Mouse (Mus musculus) liver, postnatal 0 days (tissue): ENCODE measurements around the gene Ptprj.

Experiments used
- CTCF ChIP-seq: sonication (generic); IDR thresholded peaks from 2 replicates; pipeline ENCODE4 v1.5.1; 2016; ENCODE audit warnings: antibody characterized with exemption, low read depth
- EP300 ChIP-seq: IDR thresholded peaks from 2 replicates; pipeline ENCODE4 v1.6.1; 2016; ENCODE audit warnings: antibody characterized with exemption, low read depth, mild to moderate bottlenecking

- TF ChIP-seq CTCF (peak; percentile 51), EP300 (no peak)
Observed at GRCm38 (mm10) chr2:90504731-90505171, 75.7 kb downstream of the Ptprj start.
